Mouse (Mus musculus) ES-E14 (cell line): ENCODE measurements around the gene Rita1. TPM values are rescaled to one million over a fixed set of nuclear protein-coding genes. Genes with fewer than 3 reads are reported as not detected.

Experiments used
- DNase-seq: peaks from one replicate; pipeline ENCODE4 v3.0.0-alpha.2; 2013; ENCODE audit warnings: low read depth, low spot score
- H3K27ac ChIP-seq: 2 replicates; pipeline ENCODE4 v1.5.1; 2012; ENCODE audit warnings: low read depth, mild to moderate bottlenecking, low read length, moderate library complexity, mixed read lengths; ENCODE audit not compliant: poor library complexity, insufficient read depth, severe bottlenecking
- H3K36me3 ChIP-seq: 2 replicates; pipeline ENCODE4 v1.6.1; 2012; ENCODE audit warnings: mild to moderate bottlenecking, low read length, moderate library complexity, mixed read lengths; ENCODE audit not compliant: control insufficient read depth, poor library complexity, insufficient read depth, severe bottlenecking
- H3K4me1 ChIP-seq, 2 experiments: fragments of 150-350 bp in 1 of 2; sonication (generic) in 1 of 2; 2 replicates each; pipeline ENCODE4 v1.6.1; 2012; ENCODE audit warnings: low read length in 2 of 2, mild to moderate bottlenecking in 1 of 2, mixed read lengths in 1 of 2; ENCODE audit not compliant: control insufficient read depth in 2 of 2, insufficient read depth in 2 of 2, poor library complexity in 1 of 2
- H3K4me3 ChIP-seq, 2 experiments: fragments of 150-350 bp in 1 of 2; sonication (generic) in 1 of 2; 2 replicates each; pipeline ENCODE4 v1.5.1; 2012; ENCODE audit warnings: low read length in 2 of 2, low read depth in 1 of 2, mild to moderate bottlenecking in 1 of 2, mixed read lengths in 1 of 2; ENCODE audit not compliant: insufficient read depth in 1 of 2, poor library complexity in 1 of 2, severe bottlenecking in 1 of 2
- H3K9ac ChIP-seq: 2 replicates; pipeline ENCODE4 v1.6.1; 2012; ENCODE audit warnings: low read depth, mild to moderate bottlenecking, low read length, mixed read lengths; ENCODE audit not compliant: poor library complexity, insufficient read depth, severe bottlenecking
- H3K9me3 ChIP-seq: fragments of 150-350 bp; sonication (generic); 2 replicates; pipeline ENCODE4 v1.6.1; 2012; ENCODE audit warnings: low read depth, mild to moderate bottlenecking, low read length; ENCODE audit not compliant: control insufficient read depth, insufficient read depth
- CHD2 ChIP-seq: IDR thresholded peaks from 2 replicates; pipeline ENCODE4 v1.6.1; 2014; ENCODE audit warnings: mild to moderate bottlenecking, low read depth, low read length, inconsistent platforms
- HCFC1 ChIP-seq: IDR thresholded peaks from 2 replicates; pipeline ENCODE4 v1.6.1; 2012; ENCODE audit warnings: low read length, inconsistent platforms, borderline replicate concordance; ENCODE audit not compliant: insufficient read depth
- MAFK ChIP-seq: IDR thresholded peaks from 2 replicates; pipeline ENCODE4 v1.6.1; 2014; ENCODE audit warnings: mild to moderate bottlenecking, low read depth, low read length, inconsistent platforms; ENCODE audit not compliant: insufficient read depth
- ZC3H11A ChIP-seq: IDR thresholded peaks from 2 replicates; pipeline ENCODE4 v1.6.1; 2012; ENCODE audit warnings: low read depth, mild to moderate bottlenecking, inconsistent platforms, low read length, borderline replicate concordance
- ZNF384 ChIP-seq: IDR thresholded peaks from 2 replicates; pipeline ENCODE4 v1.6.1; 2012; ENCODE audit warnings: low read depth, low read length, inconsistent platforms
- in situ Hi-C, 2 experiments: fragments of 600-800 bp; cut with MboI; formaldehyde crosslinking; loops; one replicate each; pipeline ENCODE4 v1.15.1; 2025; ENCODE audit warnings: low sequenced_read_pairs in 2 of 2, inconsistent platforms in 1 of 2; ENCODE audit not compliant: unreplicated experiment in 2 of 2
- total RNA-seq: library from RNA; depleted of rRNA; stranded (reverse); fragments of 300-350 nt; gene quantifications from 2 replicates; pipeline ENCODE4 v1.2.3, GENCODE M21; 2012

Rita1 gene
- total RNA-seq, 1 experiment: 23.7 TPM

- Histone ChIP-seq H3K27ac (no peak within 1 kb of the TSS), H3K4me3 (peak within 1 kb of the TSS; percentile 71 to 75), H3K4me1 (peaks cover 0 to 15% of the 10 kb centered on the region in 2 experiments; a peak in 1 of 4 replicates), H3K36me3 (no peaks in the 10 kb centered on the region), H3K9ac (peak within 1 kb of the TSS; percentile 58), H3K9me3 (no peaks in the 10 kb centered on the region)
- in situ Hi-C loops: no loop called here
- TF ChIP-seq HCFC1: no peak
- TF ChIP-seq MAFK: no peak
- no peak for TF ChIP-seq ZC3H11A
- TF ChIP-seq CHD2: no peak
- no peak for TF ChIP-seq ZNF384
- peak; percentile 51 for DNase-seq
Measured at GRCm38 (mm10) chr5:120648569-120649373, 36.4 kb upstream of the Rita1 start, which contains the start of gene Rasal1. TSS of gene Rasal1 (plus strand) at chr5:120648812.

GRCm38 (mm10) chr5:120647814-120648491, 35.6 kb upstream of the Rita1 start:
- no peaks in the 10 kb centered on the region for H3K9me3 ChIP-seq
- no peak overlapping the region for H3K4me3 ChIP-seq
- in situ Hi-C loops: no loop called here
- H3K4me1 ChIP-seq: peaks cover 0 to 12% of the 10 kb centered on the region in 2 experiments; a peak in 1 of 4 replicates
- H3K36me3 ChIP-seq: no peaks in the 10 kb centered on the region
- no peak for DNase-seq
- H3K27ac ChIP-seq: no peak overlapping the region
- no peak overlapping the region for H3K9ac ChIP-seq
- no peak for TF ChIP-seq ZNF384

GRCm38 (mm10) chr5:120647361-120647760, 35.0 kb upstream of the Rita1 start:
- Histone ChIP-seq H3K4me1 (peaks cover 0 to 7% of the 10 kb centered on the region in 2 experiments; a peak in 1 of 4 replicates), H3K9me3 (no peaks in the 10 kb centered on the region), H3K36me3 (no peaks in the 10 kb centered on the region), H3K4me3 (no peak overlapping the region), H3K27ac (no peak overlapping the region), H3K9ac (no peak overlapping the region)
- in situ Hi-C loops: no loop called here
- no peak for TF ChIP-seq MAFK
- TF ChIP-seq ZNF384: no peak
- TF ChIP-seq ZC3H11A: no peak
- TF ChIP-seq HCFC1: no peak
- no peak for TF ChIP-seq CHD2
- DNase-seq: no peak

DNA sequence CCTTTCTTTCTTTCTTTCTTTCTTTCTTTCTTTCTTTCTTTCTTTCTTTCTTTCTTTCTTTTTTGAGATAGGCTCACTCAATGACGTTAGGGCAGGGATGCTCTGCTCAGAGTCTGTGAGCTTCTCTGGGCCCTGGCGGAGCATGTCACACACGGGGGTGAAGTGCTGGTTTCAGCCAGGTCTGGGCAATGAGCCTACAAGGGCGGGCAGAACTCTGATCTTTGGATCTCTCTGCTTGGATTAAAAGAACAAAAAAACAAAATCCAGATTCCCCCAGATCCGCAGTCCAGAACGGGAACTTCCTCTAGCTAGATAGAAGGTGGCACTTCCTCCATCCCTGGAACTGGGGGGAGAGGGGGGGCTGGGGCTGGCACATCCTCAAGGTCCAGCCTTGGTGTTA, 33.5 kb upstream of the Rita1 start:
- DNase-seq: no peak
- in situ Hi-C loops: no loop called here
- TF ChIP-seq CHD2 (no peak), MAFK (no peak), ZC3H11A (no peak), HCFC1 (no peak), ZNF384 (no peak)
- no peak overlapping the region for H3K9ac ChIP-seq
- H3K4me3 ChIP-seq: no peak overlapping the region
- no peak overlapping the region for H3K27ac ChIP-seq
- no peaks in the 10 kb centered on the region for H3K36me3 ChIP-seq
- H3K9me3 ChIP-seq: no peaks in the 10 kb centered on the region
- peaks cover 0 to 7% of the 10 kb centered on the region in 2 experiments; a peak in 1 of 4 replicates for H3K4me1 ChIP-seq
